Mouse (Mus musculus): Measurements from ENCODE around the gene Zfp493. TPM values are rescaled to one million over a fixed set of nuclear protein-coding genes. Genes with fewer than 3 reads are reported as not detected.
"Not testable (repeated sequence)": the region's sequence is repeated elsewhere in the genome, so short reads cannot be mapped to it uniquely, and the experiment has no call there.

The Zfp493 gene
- polyA plus RNA-seq, 1 experiment, result 2.1 TPM

DNA sequence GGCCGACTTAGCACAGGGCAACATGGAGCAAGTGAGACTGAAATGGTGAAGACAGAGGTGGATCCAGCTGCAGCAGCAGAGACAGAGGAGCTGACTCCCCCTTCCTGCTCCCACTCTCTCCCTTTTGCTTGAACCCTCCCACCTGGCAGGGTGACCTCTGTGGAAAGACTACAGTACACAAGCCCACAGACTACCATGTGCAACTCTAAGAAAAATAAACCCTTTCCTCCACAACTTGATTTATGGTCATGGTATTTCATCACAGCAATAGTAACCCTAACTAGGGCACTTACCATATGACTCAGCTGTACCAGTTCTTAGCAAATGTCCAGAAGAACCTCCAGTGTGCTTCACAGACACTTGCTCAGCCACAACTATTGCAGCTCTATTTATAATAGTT, 19.5 kb upstream of the Zfp493 start:
- H3K27ac ChIP-seq (ENCODE audit: insufficient read depth, low read depth, low read length), result no peak overlapping the region
- 58% methylated on average over 1 of the region's 1 CpGs for WGBS
- H3K4me1 ChIP-seq (ENCODE audit: control insufficient read depth, insufficient read depth, low read length), result no peaks in the 10 kb centered on the region
- DNase-seq, result no peak
- TF ChIP-seq POLR2A (IDR thresholded peaks at IDR 0.05; ENCODE audit: low read depth, low read length) (no peak), CTCF (conservative IDR thresholded peaks at IDR 0.05; ENCODE audit: insufficient read depth, insufficient read length, low read depth, low read length) (no peak)
- H3K27me3 ChIP-seq (replicated peaks; ENCODE audit: control insufficient read depth, insufficient read depth, low read length), result no peaks in the 10 kb centered on the region
- no peaks in the 10 kb centered on the region for H3K36me3 ChIP-seq (ENCODE audit: control insufficient read depth, insufficient read depth, low read length)
- no peak overlapping the region for H3K4me3 ChIP-seq (ENCODE audit: insufficient read depth, low read depth, low read length)

DNA sequence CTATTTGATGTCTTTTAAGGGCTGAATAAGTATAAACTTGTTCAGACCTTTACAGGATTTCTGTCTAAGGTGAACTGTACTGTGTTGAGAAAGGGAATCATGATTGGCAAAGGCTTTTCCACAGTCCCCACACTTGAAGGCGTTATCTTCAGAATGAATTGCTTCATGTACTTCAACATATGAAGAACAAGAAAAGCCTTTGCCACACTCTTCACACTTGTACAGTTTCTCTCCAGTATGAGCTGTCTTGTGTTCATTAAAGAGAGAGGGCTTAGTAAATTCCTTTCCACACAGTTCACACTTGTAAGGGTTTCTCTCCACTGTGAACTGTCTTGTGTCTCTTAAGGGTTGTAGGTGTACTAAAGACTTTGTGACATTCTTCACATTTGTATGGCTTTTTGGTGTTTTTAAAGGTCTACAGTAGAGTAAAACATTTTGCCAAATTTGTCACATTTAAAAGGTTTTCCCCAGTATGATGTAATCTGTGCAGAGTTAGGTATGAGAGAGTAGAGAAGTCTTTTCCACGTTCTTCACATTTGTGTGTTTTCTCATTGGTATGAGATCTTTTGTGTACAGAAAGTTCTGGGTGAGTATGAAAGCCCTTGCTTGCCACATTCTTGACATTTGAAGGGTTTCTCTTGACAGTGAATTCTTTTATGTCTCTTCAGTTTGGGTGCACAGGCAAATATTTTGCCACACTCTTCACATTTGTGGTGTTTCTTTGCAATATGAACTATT, 16.3 kb upstream of the Zfp493 start:
- Histone ChIP-seq H3K4me1 (ENCODE audit: control insufficient read depth, insufficient read depth, low read length) (no peaks in the 10 kb centered on the region), H3K27me3 (replicated peaks; ENCODE audit: control insufficient read depth, insufficient read depth, low read length) (no peaks in the 10 kb centered on the region), H3K4me3 (ENCODE audit: insufficient read depth, low read depth, low read length) (no peak overlapping the region), H3K36me3 (ENCODE audit: control insufficient read depth, insufficient read depth, low read length) (no peaks in the 10 kb centered on the region), H3K27ac (ENCODE audit: insufficient read depth, low read depth, low read length) (no peak overlapping the region)
- TF ChIP-seq CTCF (conservative IDR thresholded peaks at IDR 0.05; ENCODE audit: insufficient read depth, insufficient read length, low read depth, low read length) (no peak), POLR2A (IDR thresholded peaks at IDR 0.05; ENCODE audit: low read depth, low read length) (no peak)
- WGBS, result 89% methylated on average over 2 of the region's 2 CpGs
- no peak for DNase-seq

DNA sequence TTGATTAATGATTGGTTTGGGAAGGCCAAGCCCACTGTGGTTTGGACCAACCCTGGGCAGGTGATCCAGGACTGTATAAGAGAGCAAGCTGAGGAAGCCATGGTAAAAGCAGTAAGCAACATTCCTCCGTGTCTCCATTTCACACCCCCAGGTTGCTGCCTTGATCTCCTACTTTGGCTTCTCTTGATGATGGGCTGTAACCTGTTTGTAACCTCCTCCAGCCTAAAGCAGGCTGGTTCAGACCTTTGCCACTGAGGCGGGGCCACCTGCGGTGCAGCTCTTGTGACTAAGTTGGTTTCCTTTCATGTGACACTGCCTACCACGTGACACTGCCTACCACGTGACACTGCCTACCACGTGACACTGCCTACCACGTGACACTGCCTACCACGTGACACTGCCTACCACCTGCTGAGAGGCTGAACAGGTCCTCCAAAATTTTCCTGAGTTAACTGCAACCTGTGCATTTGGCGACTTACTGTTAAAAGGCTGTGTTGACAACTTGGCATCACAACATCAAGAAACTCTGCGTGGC, 12.5 kb downstream of the Zfp493 start:
- H3K4me3 ChIP-seq (ENCODE audit: insufficient read depth, low read depth, low read length), result no peak overlapping the region
- H3K27me3 ChIP-seq (replicated peaks; ENCODE audit: control insufficient read depth, insufficient read depth, low read length), result no peaks in the 10 kb centered on the region
- no peak overlapping the region for H3K27ac ChIP-seq (ENCODE audit: insufficient read depth, low read depth, low read length)
- H3K36me3 ChIP-seq (ENCODE audit: control insufficient read depth, insufficient read depth, low read length), result no peaks in the 10 kb centered on the region
- TF ChIP-seq CTCF (conservative IDR thresholded peaks at IDR 0.05; ENCODE audit: insufficient read depth, insufficient read length, low read depth, low read length), result no peak
- TF ChIP-seq POLR2A (IDR thresholded peaks at IDR 0.05; ENCODE audit: low read depth, low read length), result no peak
- WGBS, result 93% methylated on average over 10 of the region's 10 CpGs
- H3K4me1 ChIP-seq (ENCODE audit: control insufficient read depth, insufficient read depth, low read length), result no peaks in the 10 kb centered on the region
- no peak for DNase-seq

DNA sequence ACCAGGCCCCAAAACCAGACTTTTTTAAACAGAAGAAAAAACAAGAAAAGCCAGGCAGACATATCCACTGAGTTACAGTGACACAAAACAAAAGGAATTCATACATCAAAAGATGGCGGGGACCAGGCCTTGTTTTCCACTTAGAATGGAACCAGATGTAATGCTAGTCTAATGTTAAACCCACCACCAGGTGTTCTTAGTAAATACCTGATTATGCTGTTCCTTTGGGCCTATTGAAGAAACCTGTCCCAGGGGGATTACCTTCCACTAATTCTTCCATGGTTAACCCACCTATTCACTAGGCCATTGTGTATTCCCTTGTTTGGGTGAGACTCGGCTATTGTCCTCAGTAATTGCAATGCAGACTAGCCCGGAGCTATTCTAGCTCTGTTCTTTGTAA, 19.1 kb downstream of the Zfp493 start:
- Histone ChIP-seq H3K27ac (ENCODE audit: insufficient read depth, low read depth, low read length) (no peak overlapping the region), H3K27me3 (replicated peaks; ENCODE audit: control insufficient read depth, insufficient read depth, low read length) (no peaks in the 10 kb centered on the region), H3K36me3 (ENCODE audit: control insufficient read depth, insufficient read depth, low read length) (no peaks in the 10 kb centered on the region), H3K4me1 (ENCODE audit: control insufficient read depth, insufficient read depth, low read length) (no peaks in the 10 kb centered on the region), H3K4me3 (ENCODE audit: insufficient read depth, low read depth, low read length) (no peak overlapping the region)
- DNase-seq, result no peak
- WGBS, result 90% methylated on average over 3 of the region's 3 CpGs
- no peak for TF ChIP-seq CTCF (conservative IDR thresholded peaks at IDR 0.05; ENCODE audit: insufficient read depth, insufficient read length, low read depth, low read length)
- no peak for TF ChIP-seq POLR2A (IDR thresholded peaks at IDR 0.05; ENCODE audit: low read depth, low read length)

DNA sequence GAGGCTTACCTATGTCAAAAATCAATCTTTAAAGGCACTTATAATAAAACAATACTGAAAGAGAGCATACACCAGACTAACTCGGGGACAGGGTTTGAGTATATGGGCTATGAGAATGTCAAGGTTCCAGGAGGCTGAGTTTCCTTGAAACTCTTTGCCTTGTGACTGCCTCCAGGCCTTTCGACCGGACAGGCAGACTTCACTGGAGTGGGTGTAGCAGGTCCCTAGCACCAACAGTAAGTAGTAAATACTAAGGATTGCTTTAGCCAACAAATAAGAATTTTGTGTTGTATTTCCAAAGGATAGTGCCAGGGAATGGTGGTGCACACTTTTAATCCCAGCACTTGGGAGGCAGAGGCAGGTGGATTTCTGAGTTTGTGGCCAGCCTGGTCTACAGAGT, 19.7 kb downstream of the Zfp493 start:
- not testable (repeated sequence) for H3K27me3 ChIP-seq (replicated peaks; ENCODE audit: control insufficient read depth, insufficient read depth, low read length); H3K36me3 ChIP-seq (ENCODE audit: control insufficient read depth, insufficient read depth, low read length); H3K4me1 ChIP-seq (ENCODE audit: control insufficient read depth, insufficient read depth, low read length); DNase-seq; H3K27ac ChIP-seq (ENCODE audit: insufficient read depth, low read depth, low read length); H3K4me3 ChIP-seq (ENCODE audit: insufficient read depth, low read depth, low read length)
- WGBS, result 84% methylated on average over 3 of the region's 3 CpGs

DNA sequence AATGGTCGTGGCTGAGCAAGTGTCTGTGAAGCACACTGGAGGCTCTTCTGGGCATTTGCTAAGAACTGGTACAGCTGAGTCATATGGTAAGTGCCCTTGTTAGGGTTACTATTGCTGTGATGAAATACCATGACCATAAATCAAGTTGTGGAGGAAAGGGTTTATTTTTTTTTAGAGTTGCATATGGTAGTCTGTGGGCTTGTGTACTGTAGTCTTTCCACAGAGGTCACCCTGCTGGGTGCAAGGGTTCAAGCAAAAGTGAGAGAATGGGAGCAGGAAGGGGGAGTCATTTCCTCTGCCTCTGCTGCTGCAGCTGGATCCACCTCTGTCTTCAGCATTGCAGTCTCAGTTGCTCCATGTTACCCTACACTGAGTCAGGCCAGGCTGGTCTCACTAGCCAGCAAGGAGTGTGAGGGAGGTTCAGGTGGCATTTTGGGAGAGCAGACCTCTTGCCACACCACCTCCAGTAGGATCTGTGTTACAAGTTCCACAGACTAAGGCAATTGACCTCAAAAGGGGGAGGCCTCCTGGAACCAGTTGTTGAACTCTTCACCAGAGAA, 32.2 kb downstream of the Zfp493 start:
- no peak for DNase-seq
- 55% methylated on average over 1 of the region's 1 CpGs for whole genome bisulfite sequencing

DNA sequence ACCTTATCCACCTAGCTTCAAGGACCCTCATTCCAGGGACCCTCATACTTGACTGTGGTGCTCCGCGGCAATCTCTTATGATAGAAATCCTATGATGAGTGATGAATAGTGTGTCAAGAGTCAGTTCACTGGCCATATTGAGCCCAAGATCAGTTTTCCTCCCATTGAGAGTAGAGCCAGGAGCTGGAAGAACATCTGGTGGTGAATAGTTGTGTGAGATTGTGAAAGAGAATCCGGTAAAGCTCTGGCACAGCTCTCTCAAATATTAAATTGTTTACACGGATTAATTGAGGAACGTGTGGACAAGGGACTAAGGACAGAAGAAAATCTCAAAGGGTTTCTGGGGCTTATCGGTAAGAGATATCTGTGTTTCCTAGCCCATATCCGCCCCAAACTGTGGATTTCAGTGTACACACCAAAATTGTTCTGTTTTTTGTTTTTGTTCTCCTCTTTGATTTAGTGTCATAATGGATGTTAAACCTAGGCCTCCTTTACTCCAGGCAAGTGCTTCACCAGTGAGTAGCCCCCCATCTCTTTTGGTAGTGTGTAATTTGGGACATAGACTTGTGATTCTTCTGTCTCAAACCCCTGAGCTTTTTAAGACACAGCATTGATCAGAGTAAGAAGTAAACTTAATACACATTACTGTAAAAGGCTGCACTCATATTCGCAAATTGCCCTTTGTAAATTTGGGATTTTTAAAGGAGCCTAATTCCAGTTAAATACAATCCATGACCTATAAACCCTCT, 33.6 kb downstream of the Zfp493 start:
- DNase-seq, result no peak
- H3K36me3 ChIP-seq (ENCODE audit: control insufficient read depth, insufficient read depth, low read length), result no peaks in the 10 kb centered on the region
- no peaks in the 10 kb centered on the region for H3K27me3 ChIP-seq (replicated peaks; ENCODE audit: control insufficient read depth, insufficient read depth, low read length)
- no peak overlapping the region for H3K27ac ChIP-seq (ENCODE audit: insufficient read depth, low read depth, low read length)
- WGBS, result 78% methylated on average over 8 of the region's 8 CpGs
- H3K4me3 ChIP-seq (ENCODE audit: insufficient read depth, low read depth, low read length), result no peak overlapping the region
- no peak for TF ChIP-seq CTCF (conservative IDR thresholded peaks at IDR 0.05; ENCODE audit: insufficient read depth, insufficient read length, low read depth, low read length)
- no peak for TF ChIP-seq POLR2A (IDR thresholded peaks at IDR 0.05; ENCODE audit: low read depth, low read length)
- no peaks in the 10 kb centered on the region for H3K4me1 ChIP-seq (ENCODE audit: control insufficient read depth, insufficient read depth, low read length)

More for the DNA sequence above, 32.2 kb downstream of the Zfp493 start:
- no peaks in the 10 kb centered on the region for H3K4me1 ChIP-seq (ENCODE audit: control insufficient read depth, insufficient read depth, low read length)
- H3K36me3 ChIP-seq (ENCODE audit: control insufficient read depth, insufficient read depth, low read length), result no peaks in the 10 kb centered on the region
- no peaks in the 10 kb centered on the region for H3K27me3 ChIP-seq (replicated peaks; ENCODE audit: control insufficient read depth, insufficient read depth, low read length)
- no peak overlapping the region for H3K27ac ChIP-seq (ENCODE audit: insufficient read depth, low read depth, low read length)
- TF ChIP-seq POLR2A (IDR thresholded peaks at IDR 0.05; ENCODE audit: low read depth, low read length), result no peak
- no peak for TF ChIP-seq CTCF (conservative IDR thresholded peaks at IDR 0.05; ENCODE audit: insufficient read depth, insufficient read length, low read depth, low read length)
- no peak overlapping the region for H3K4me3 ChIP-seq (ENCODE audit: insufficient read depth, low read depth, low read length)

All from kidney, adult 2 months (tissue).